Mouse (Mus musculus) kidney, postnatal 4 days (tissue): ENCODE measurements around the gene BC048562.

Experiments
- DNase-seq, 2 experiments: peaks; one replicate each; pipeline ENCODE4 v3.0.0; 2021; ENCODE audit warnings: mixed read lengths in 2 of 2

Gene BC048562

DNA sequence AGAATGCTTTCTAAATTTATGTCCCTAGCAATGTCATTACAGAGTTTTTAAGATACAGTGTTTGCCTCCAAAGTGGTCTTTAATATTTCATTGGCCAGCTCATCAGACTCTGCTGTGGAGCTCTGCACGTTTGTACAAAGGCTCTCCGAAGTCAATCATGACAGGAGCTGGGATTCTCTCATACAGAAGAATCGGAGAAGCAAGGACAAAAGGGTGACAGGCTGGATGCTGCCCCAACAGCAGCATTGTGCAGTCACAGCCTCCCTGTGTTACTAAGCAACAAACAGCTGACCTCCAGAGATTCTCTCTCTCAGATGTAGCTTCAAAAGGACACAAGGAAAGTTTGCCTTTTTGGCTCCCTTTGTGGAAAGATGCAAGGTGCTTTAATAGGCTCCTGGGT is at the start of gene BC048562:
BC048562 (plus strand) TSS at position 301 of the 400 bp plus-strand sequence.
- DNase-seq, result no peak

DNA sequence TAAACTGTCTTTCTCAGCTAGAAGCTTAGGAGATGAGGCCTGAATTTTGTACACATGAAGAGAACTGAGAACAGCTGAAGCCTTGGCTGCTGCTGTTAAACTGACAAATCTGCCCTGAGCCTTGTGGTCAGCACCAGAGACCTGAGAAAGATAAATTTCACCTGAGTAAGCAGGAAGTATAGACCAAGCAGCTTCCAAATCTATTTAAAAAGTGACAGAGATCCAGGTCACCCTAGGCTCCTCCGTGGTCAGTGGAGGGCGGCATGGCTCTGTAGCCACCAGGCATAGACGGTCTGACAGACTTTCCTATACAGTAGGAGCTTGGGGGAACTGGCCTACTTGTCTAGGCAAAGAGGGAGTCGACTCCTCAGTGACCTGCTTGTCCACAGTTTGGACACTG is 49.5 kb upstream of the BC048562 start:
- DNase-seq, result no peak

DNA sequence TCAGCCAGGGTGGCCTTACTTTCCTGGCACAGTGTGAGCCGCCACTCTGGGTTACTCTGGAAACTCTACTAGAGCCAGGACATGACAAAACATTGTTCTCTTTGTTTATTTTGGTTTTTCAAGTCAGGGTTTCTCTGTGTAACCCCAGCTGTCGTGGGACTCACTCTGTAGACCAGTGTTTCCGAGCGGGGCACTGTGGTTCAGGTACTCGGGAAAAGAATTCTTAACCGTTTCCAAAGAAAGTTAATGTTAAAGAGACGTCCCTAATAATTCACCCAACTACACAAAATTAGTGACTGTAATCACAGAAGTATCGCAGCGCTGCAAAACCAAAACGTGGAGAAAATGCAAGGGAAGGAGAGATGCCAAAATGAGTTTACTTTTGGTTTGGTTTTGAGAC is 47.7 kb upstream of the BC048562 start:
- no peak for DNase-seq

- peak; percentile 11 to 22 for DNase-seq
Observed at GRCm38 (mm10) chr9:108389220-108389619, 47.1 kb upstream of the BC048562 start.

DNA sequence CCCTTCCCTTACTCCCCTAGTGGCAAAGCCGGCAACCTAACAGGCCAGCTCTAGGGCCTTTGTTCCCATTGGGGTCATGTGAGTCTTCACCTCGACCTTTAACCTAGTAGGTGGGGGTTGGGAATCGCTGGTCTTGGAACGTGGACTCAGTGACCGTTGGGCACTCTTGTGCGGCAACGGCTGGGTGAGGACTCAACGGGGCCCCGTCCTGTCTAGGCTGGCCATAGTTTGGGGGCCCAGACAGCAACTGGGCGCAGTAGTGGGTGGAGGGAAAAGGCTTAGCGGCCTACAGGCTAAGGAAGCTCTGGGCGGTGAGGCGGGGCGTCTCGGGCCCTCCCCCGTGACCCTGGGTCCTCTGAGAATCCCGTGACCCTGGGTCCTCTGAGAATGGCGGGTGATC is 43.6 kb upstream of the BC048562 start, which contains the start of gene 1700102P08Rik:
1700102P08Rik (plus strand) TSS at position 130 of the 400 bp plus-strand sequence.
- DNase-seq, result peak; percentile 13 to 45

- DNase-seq, result no peak
Observed at GRCm38 (mm10) chr9:108394191-108394590, 42.1 kb upstream of the BC048562 start.

DNA sequence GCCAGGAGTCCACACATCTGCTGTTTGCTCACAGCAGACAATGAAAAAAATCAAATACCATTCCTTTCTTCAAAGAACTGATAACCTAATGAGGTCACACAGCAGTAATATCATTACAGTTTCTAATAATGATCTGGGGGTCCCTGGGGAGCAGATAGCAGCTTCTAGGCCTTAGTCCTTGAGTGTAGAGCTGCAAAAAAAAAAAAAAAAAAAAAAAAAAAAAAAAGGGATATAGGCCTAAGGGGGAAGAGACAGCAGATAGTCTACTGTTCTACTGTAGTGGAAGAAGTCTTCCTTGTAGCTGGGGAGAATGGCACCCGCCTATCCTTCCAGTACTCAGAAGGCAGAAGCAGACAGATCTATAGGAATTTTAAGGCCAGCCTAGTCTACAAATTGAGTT is 40.9 kb upstream of the BC048562 start:
- DNase-seq, result no peak

DNA sequence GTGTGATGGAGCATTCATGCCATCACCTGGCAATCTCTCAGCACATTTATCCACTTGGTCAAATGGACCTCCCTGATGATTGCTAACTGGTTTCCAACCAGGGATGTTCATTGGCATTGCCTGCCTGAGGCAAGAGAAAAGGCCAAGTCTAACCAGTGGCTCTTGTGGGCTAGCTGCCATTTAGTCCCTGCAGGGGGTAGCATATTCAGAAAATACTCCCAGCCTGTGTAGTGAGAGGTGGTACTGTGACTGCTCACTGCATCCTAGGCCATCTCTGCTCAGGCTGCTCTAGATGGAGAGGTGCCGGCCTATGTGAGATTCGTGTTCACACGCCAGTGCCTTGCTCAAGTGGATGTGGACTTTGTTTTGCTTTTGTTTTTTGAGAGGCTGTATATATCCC is 38.0 kb upstream of the BC048562 start:
- no peak for DNase-seq

DNA sequence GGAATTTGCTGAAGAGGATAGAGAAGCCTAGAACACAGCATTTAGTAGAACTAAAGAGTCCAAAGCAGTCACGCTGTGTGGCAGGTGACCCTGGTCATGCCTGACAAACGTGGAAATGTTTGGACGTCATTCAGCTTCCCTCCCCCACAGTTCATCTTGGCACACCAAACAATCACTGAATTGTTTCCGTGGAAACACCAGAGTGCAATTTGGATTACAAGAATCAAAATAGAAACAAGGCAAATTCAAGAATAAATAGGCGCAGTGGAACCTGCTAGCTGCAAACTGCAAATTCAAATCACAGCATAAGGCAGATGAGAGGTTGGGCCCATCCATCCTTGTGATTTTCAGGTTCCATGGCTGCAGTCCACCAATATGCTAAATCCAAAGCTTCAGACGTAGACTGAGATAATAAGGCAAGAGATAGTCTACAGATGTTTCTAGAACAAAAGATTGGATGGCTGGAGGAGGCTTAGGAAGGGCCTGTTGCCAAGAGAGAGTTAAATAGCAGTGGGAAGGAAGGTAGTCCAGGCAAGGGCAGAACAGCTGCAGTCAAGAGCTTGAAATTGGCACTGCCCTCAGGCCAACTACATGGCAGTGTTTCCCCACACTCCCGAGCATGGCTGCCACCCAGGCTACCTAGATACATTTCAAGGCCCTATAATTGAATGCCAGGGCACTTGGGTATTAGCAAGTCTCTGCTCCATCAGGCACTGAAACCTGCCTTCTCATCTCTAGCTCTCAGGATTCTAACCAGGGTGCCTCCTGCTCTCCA is 34.9 kb upstream of the BC048562 start:
- DNase-seq, result no peak

- DNase-seq, result no peak
Observed at GRCm38 (mm10) chr9:108403081-108403480, 33.2 kb upstream of the BC048562 start.

- DNase-seq, result no peak
Observed at GRCm38 (mm10) chr9:108404451-108404850, 31.8 kb upstream of the BC048562 start.

- DNase-seq, result no peak
Observed at GRCm38 (mm10) chr9:108409535-108409934, 26.7 kb upstream of the BC048562 start.

- DNase-seq, result no peak
Observed at GRCm38 (mm10) chr9:108411381-108411942, 24.8 kb upstream of the BC048562 start.

- DNase-seq, result peak; percentile 19 to 31
Observed at GRCm38 (mm10) chr9:108412221-108412620, 24.1 kb upstream of the BC048562 start.

GRCm38 (mm10) chr9:108428384-108428783 is 7.9 kb upstream of the BC048562 start, which contains the start of gene Ccdc36:
Ccdc36 (minus strand) TSS chr9:108428484.
- no peak for DNase-seq

DNA sequence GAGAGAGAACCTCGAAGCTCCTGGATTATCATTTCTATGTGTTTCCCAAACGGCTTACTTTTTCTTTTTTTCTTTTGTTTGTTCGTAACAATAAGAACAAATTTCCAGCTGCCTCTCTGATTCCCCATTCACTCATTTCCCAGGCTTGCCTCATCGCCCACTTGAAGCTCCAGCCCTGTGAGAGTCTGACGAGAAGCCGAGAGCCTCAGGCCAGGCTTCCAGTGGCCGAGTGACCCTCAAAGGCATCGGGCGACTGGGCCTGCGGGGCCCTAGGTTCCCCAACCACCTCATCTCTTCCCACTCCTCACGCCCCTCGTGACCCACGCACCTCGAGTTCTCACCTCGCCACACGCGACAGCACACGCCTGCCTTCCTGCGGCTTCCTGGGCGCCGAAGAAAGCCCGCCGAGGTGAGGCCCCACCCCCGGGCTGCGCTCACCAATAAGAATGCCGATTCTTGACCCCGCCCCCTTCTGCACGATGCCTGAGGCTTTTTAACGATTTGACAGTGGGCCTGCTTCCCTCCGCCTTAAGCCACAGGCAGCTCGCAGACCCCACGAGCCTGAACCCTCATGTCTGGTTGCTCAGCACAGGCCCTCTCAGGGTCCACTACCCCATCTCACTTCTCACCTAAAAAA is 4.7 kb upstream of the BC048562 start:
- peak; percentile 55 to 65 for DNase-seq

GRCm38 (mm10) chr9:108439176-108439575 is 2.9 kb downstream of the BC048562 start:
- no peak for DNase-seq

GRCm38 (mm10) chr9:108440485-108440884 is 4.2 kb downstream of the BC048562 start:
- DNase-seq, result no peak

GRCm38 (mm10) chr9:108441236-108441919 is 5.1 kb downstream of the BC048562 start:
- no peak for DNase-seq

GRCm38 (mm10) chr9:108445125-108445524 is 8.8 kb downstream of the BC048562 start:
- DNase-seq, result no peak

- peak; percentile 60 to 68 for DNase-seq
Observed at GRCm38 (mm10) chr9:108449860-108450259, 13.6 kb downstream of the BC048562 start.

- peak; percentile 63 to 74 for DNase-seq
Observed at GRCm38 (mm10) chr9:108450292-108451169, 14.2 kb downstream of the BC048562 start.
